21 mouse cellular contexts compared by ENCODE assay signal in the genomic region with DNA sequence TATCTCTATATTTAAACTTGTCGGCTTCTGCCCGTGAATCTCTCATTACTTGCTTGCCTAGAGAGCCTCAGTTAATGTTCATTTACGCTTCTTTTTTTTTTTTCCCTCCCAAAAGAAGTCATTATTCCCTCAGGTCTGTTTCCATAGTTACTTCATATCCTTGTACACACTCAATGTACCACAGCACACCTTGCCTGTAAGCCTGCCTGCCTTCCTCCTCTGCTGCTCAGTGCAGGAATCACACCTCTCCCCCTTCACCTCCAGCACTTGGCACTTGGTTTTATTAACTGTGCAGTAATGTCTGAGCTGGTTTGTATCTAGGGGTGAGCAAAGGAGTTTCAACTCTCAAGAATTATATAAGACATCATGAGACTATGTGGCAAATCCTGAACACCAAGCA.
"Had no signal": no experiment of that assay in that cellular context is flagged by ENCODE, and none has a peak within 500 bp of the region (broad histone marks: within the 10 kb centered on the region; RNA-seq: fewer than 3 reads in every experiment).

No protein-coding gene starts in this region.

- DNase-seq: kidney, adult 18-20 months; kidney, adult 9 months; kidney, postnatal 14 days; kidney, postnatal 4 days; left cerebral cortex, postnatal 4 days; liver, postnatal 0 days; lung, embryonic 14.5 days; right cerebral cortex, adult 18-20 months; right cerebral cortex, postnatal 14 days; right cerebral cortex, postnatal 4 days; thymus, adult 2 months; thymus, postnatal 14 days; thymus, postnatal 4 days had no signal

- H3K27me3 ChIP-seq: limb, embryonic 12.5 days; limb, embryonic 15.5 days; neural tube, embryonic 13.5 days had no signal

- ATAC-seq: liver, postnatal 0 days; lung, postnatal 0 days had no signal

- H3K9ac ChIP-seq: limb, embryonic 12.5 days; limb, embryonic 15.5 days; liver, embryonic 14.5 days; liver, postnatal 0 days; lung, embryonic 14.5 days; neural tube, embryonic 13.5 days had no signal

- H3K27ac ChIP-seq: limb, embryonic 12.5 days; limb, embryonic 15.5 days; liver, embryonic 14.5 days; macrophage; neural tube, embryonic 13.5 days; stomach, postnatal 0 days had no signal

- H3K9me3 ChIP-seq: limb, embryonic 12.5 days; limb, embryonic 15.5 days; neural tube, embryonic 13.5 days had no signal

- H3K4me2 ChIP-seq: limb, embryonic 12.5 days; limb, embryonic 15.5 days; liver, embryonic 11.5 days; lung, embryonic 14.5 days; neural tube, embryonic 13.5 days had no signal

- H3K4me3 ChIP-seq: limb, embryonic 12.5 days; limb, embryonic 15.5 days; neural tube, embryonic 13.5 days had no signal
